Mouse (Mus musculus) CH12.LX (cell line): Measurements from ENCODE around the gene Rdh9. TPM values are rescaled to one million over a fixed set of nuclear protein-coding genes. Genes with fewer than 3 reads are reported as not detected.

ENCODE experiments used
- DNase-seq: peaks from one replicate; pipeline ENCODE4 v3.0.0-alpha.2; 2013; ENCODE audit errors: extremely low read depth
- H3K27ac ChIP-seq: 2 replicates; pipeline ENCODE4 v1.5.1; 2012; ENCODE audit warnings: low read depth, mild to moderate bottlenecking, control low read depth, moderate library complexity; ENCODE audit not compliant: insufficient read depth
- H3K27me3 ChIP-seq: replicated peaks from 2 replicates; pipeline ENCODE3; 2012; ENCODE audit warnings: inconsistent platforms
- H3K36me3 ChIP-seq, 2 experiments: replicated peaks in 1 of 2; 2 replicates each; pipeline versions ENCODE3 to v1.6.1; 2012; ENCODE audit warnings: inconsistent platforms in 1 of 2, low read length in 1 of 2, mild to moderate bottlenecking in 1 of 2, mixed read lengths in 1 of 2, moderate library complexity in 1 of 2; ENCODE audit not compliant: control insufficient read depth in 1 of 2, insufficient read depth in 1 of 2
- H3K4me1 ChIP-seq, 2 experiments: 2 replicates each; pipeline ENCODE4 v1.6.1; 2012; ENCODE audit warnings: inconsistent platforms in 1 of 2, moderate library complexity in 1 of 2; ENCODE audit not compliant: insufficient read depth in 2 of 2, control insufficient read depth in 1 of 2
- H3K4me2 ChIP-seq: 2 replicates; pipeline ENCODE4 v1.6.1; 2012; ENCODE audit warnings: low read depth, mild to moderate bottlenecking, control low read depth; ENCODE audit not compliant: poor library complexity, insufficient read depth, severe bottlenecking
- H3K4me3 ChIP-seq, 3 experiments: fragments of 150-350 bp in 1 of 3; sonication (generic) in 1 of 3; replicated peaks in 1 of 3; 2 replicates each; pipeline versions ENCODE3 to v1.5.1; 2011 to 2012; ENCODE audit warnings: low read depth in 2 of 3, low read length in 2 of 3, mild to moderate bottlenecking in 2 of 3, moderate library complexity in 2 of 3, control low read depth in 1 of 3, improper control_type of control experiment in 1 of 3, inconsistent platforms in 1 of 3, mixed read lengths in 1 of 3; ENCODE audit not compliant: poor library complexity in 1 of 3
- H3K79me2 ChIP-seq: replicated peaks from 2 replicates; pipeline ENCODE4 v1.6.1; 2012; ENCODE audit warnings: mild to moderate bottlenecking, moderate library complexity; ENCODE audit not compliant: control insufficient read depth, poor library complexity, insufficient read depth, severe bottlenecking; ENCODE audit errors: extremely low read depth
- H3K9ac ChIP-seq: 2 replicates; pipeline ENCODE4 v1.6.1; 2012; ENCODE audit warnings: low read depth, mild to moderate bottlenecking, control low read depth, moderate library complexity; ENCODE audit not compliant: insufficient read depth
- H3K9me3 ChIP-seq: replicated peaks from 2 replicates; pipeline ENCODE3; 2012; ENCODE audit warnings: low read length, inconsistent platforms, mixed read lengths
- ELF1 ChIP-seq: IDR thresholded peaks from 2 replicates; pipeline ENCODE4 v1.6.1; 2014; ENCODE audit warnings: low read depth, mild to moderate bottlenecking, inconsistent platforms, low read length, improper control_type of control experiment
- EP300 ChIP-seq: IDR thresholded peaks from 2 replicates; pipeline ENCODE4 v1.6.1; 2011; ENCODE audit warnings: low read length, improper control_type of control experiment
- GABPA ChIP-seq: IDR thresholded peaks from 2 replicates; pipeline ENCODE4 v1.6.1; 2012; ENCODE audit warnings: low read depth, low read length, improper control_type of control experiment, inconsistent platforms; ENCODE audit not compliant: insufficient replicate concordance
- HCFC1 ChIP-seq: IDR thresholded peaks from 2 replicates; pipeline ENCODE4 v1.6.1; 2012; ENCODE audit warnings: low read depth, mild to moderate bottlenecking, inconsistent platforms, low read length, improper control_type of control experiment
- IRF4 ChIP-seq: IDR thresholded peaks from 2 replicates; pipeline ENCODE4 v1.6.1; 2014; ENCODE audit warnings: low read depth, mild to moderate bottlenecking, inconsistent platforms, low read length, improper control_type of control experiment
- MAFK ChIP-seq: IDR thresholded peaks from 2 replicates; pipeline ENCODE4 v1.6.1; 2011; ENCODE audit warnings: low read length, improper control_type of control experiment; ENCODE audit not compliant: insufficient replicate concordance
- MXI1 ChIP-seq: IDR thresholded peaks from 2 replicates; pipeline ENCODE4 v1.6.1; 2011; ENCODE audit warnings: mild to moderate bottlenecking, low read depth, low read length, improper control_type of control experiment
- NELFE ChIP-seq: IDR thresholded peaks from 2 replicates; pipeline ENCODE4 v1.6.1; 2011; ENCODE audit warnings: low read depth, low read length, improper control_type of control experiment
- POLR2A ChIP-seq: IDR thresholded peaks from 2 replicates; pipeline ENCODE4 v1.6.1; 2011; ENCODE audit warnings: low read depth, mild to moderate bottlenecking, improper control_type of control experiment, low read length
- POLR2AphosphoS2 ChIP-seq: IDR thresholded peaks from 2 replicates; pipeline ENCODE4 v1.6.1; 2011; ENCODE audit warnings: low read depth, low read length, improper control_type of control experiment
- RCOR1 ChIP-seq: conservative IDR thresholded peaks from 2 replicates; pipeline ENCODE4 v1.6.1; 2012; ENCODE audit warnings: low read depth, mild to moderate bottlenecking, inconsistent platforms, low read length, improper control_type of control experiment
- SMC3 ChIP-seq: IDR thresholded peaks from 2 replicates; pipeline ENCODE4 v1.6.1; 2011; ENCODE audit warnings: low read depth, low read length, improper control_type of control experiment
- TBP ChIP-seq: conservative IDR thresholded peaks from 2 replicates; pipeline ENCODE4 v1.6.1; 2011; ENCODE audit warnings: low read depth, low read length, improper control_type of control experiment
- ZMIZ1 ChIP-seq: IDR thresholded peaks from 2 replicates; pipeline ENCODE4 v1.6.1; 2012; ENCODE audit warnings: low read depth, mild to moderate bottlenecking, inconsistent platforms, low read length, improper control_type of control experiment
- ZNF384 ChIP-seq: IDR thresholded peaks from 2 replicates; pipeline ENCODE4 v1.6.1; 2012; ENCODE audit warnings: low read depth, low read length, improper control_type of control experiment, inconsistent platforms
- dilution Hi-C: fragments of 300-500 bp; cut with MboI; formaldehyde crosslinking; loops from 2 replicates; pipeline ENCODE4 v1.14.3; 2020; ENCODE audit warnings: low sequenced_read_pairs; ENCODE audit not compliant: extremely low pct_unique_long_range_greater_than_20kb, extremely low pct_ligation_motif_present
- in situ Hi-C: fragments of 300-500 bp; cut with MboI; formaldehyde crosslinking; loops from 3 replicates; pipeline ENCODE4 v1.14.3; 2019; ENCODE audit warnings: low sequenced_read_pairs, low pct_ligation_motif_present, low pct_unique_long_range_greater_than_20kb, mixed read lengths
- polyA plus RNA-seq: library from polyadenylated mRNA; unstranded; fragments of >175 nt; gene quantifications from 2 replicates; pipeline ENCODE4 v1.2.1, GENCODE M21; 2012; ENCODE audit warnings: low read depth; ENCODE audit not compliant: insufficient read length
- total RNA-seq, 2 experiments: library from RNA; depleted of rRNA; stranded (reverse); fragments of 300-350 nt in 1 of 2; fragments of >200 nt in 1 of 2; gene quantifications; 2 replicates each; pipeline ENCODE4 v1.2.3; 2012 to 2014

The Rdh9 gene
- total and polyA plus RNA-seq, 3 experiments: 0.09 TPM; not detected in 2

GRCm38 (mm10) chr10:127730285-127730932, 45.8 kb upstream of the Rdh9 start:
- dilution Hi-C loops (no loop called here), in situ Hi-C loops (loop anchor here (5.0 to 25.0 kb wide), 4 partner anchors 33 to 207 kb away; no protein-coding TSS in a partner anchor)
- Histone ChIP-seq H3K9ac (no peak overlapping the region), H3K27me3 (peaks cover 42% of the 10 kb centered on the region), H3K9me3 (no peaks in the 10 kb centered on the region), H3K4me1 (peaks cover 10 to 14% of the 10 kb centered on the region in 2 experiments), H3K4me2 (no peak overlapping the region), H3K79me2 (no peaks in the 10 kb centered on the region), H3K36me3 (no peaks in the 10 kb centered on the region), H3K4me3 (no peak overlapping the region), H3K27ac (no peak overlapping the region)
- TF ChIP-seq POLR2AphosphoS2: no peak
- TF ChIP-seq GABPA: no peak
- TF ChIP-seq ELF1: no peak
- TF ChIP-seq POLR2A: no peak
- TF ChIP-seq RCOR1: no peak
- TF ChIP-seq IRF4: no peak
- no peak for TF ChIP-seq SMC3
- TF ChIP-seq EP300: no peak
- no peak for TF ChIP-seq MAFK
- no peak for TF ChIP-seq ZNF384
- TF ChIP-seq MXI1: no peak
- no peak for TF ChIP-seq HCFC1
- no peak for TF ChIP-seq ZMIZ1
- TF ChIP-seq TBP: no peak
- no peak for DNase-seq

GRCm38 (mm10) chr10:127730933-127731310, 45.3 kb upstream of the Rdh9 start:
- Histone ChIP-seq H3K9me3 (no peaks in the 10 kb centered on the region), H3K79me2 (no peaks in the 10 kb centered on the region), H3K9ac (0 out of 2 replicates have a peak overlapping the region, but pooled peaks have one; percentile 13), H3K4me2 (no peak overlapping the region), H3K36me3 (no peaks in the 10 kb centered on the region), H3K27ac (no peak overlapping the region), H3K4me3 (no peak overlapping the region), H3K27me3 (peaks cover 38% of the 10 kb centered on the region), H3K4me1 (peaks cover 10 to 14% of the 10 kb centered on the region in 2 experiments)
- dilution Hi-C loops: no loop called here
- TF ChIP-seq NELFE: no peak
- DNase-seq: no peak
- in situ Hi-C loops: loop anchor here (5.0 to 25.0 kb wide), 4 partner anchors 34 to 206 kb away; no protein-coding TSS in a partner anchor
